Mouse (Mus musculus) gastrocnemius, adult 2 months (tissue): ENCODE measurements around the gene Acox1. TPM values are rescaled to one million over a fixed set of nuclear protein-coding genes. Genes with fewer than 3 reads are reported as not detected.

Experiments used
- DNase-seq: peaks from one replicate; pipeline ENCODE4 v3.0.0; 2022
- H3K27ac ChIP-seq: fragments of 200-600 bp; 2 replicates; pipeline ENCODE4 v1.8.1; 2022; ENCODE audit warnings: mild to moderate bottlenecking
- H3K4me3 ChIP-seq: fragments of 200-600 bp; 2 replicates; pipeline ENCODE4 v1.8.1; 2022; ENCODE audit warnings: mild to moderate bottlenecking, moderate library complexity
- CTCF ChIP-seq: fragments of 200-600 bp; IDR thresholded peaks from 2 replicates; pipeline ENCODE4 v1.8.1; 2022; ENCODE audit warnings: antibody characterized with exemption, mild to moderate bottlenecking, moderate library complexity
- intact Hi-C: fragments of 180-260 bp; cut with DNase I; formaldehyde crosslinking; loops from one replicate; pipeline ENCODE4 v1.15.1; 2025
- total RNA-seq, 2 experiments: library from RNA; stranded (reverse); gene quantifications; 2 replicates each; pipeline ENCODE4 v1.2.3; 2021

Acox1 gene
- total RNA-seq, 2 experiments from 2014 or later, result 79.8 to 118 TPM

- Histone ChIP-seq H3K4me3 (no peak overlapping the region), H3K27ac (no peak overlapping the region)
- intact Hi-C loops, result no loop called here
- no peak for TF ChIP-seq CTCF
- DNase-seq, result no peak
Observed at GRCm38 (mm10) chr11:116176010-116176409, 22.8 kb downstream of the Acox1 start.

GRCm38 (mm10) chr11:116174775-116175448 lies 23.9 kb downstream of the Acox1 start:
- no peak for DNase-seq
- intact Hi-C loops, result no loop called here
- Histone ChIP-seq H3K4me3 (no peak overlapping the region), H3K27ac (no peak overlapping the region)
- no peak for TF ChIP-seq CTCF

DNA sequence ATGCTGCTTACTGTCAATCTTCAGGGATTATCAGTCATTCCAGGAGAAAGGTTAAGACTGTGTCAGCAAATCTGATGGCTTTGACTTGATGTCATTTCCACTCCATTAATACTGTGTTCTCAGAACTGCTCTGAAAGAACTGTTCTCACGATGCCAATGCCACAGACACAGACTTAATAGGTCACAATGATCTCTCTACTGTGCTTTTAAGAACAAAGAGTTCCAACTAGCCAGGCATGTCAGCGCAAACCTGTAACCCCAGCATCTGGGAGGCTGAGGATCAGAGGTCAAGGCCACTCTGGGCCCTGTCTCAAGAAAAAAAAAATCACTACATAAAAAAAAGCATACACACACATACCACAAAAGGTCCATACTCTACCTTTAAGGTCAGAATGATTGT lies 26.9 kb downstream of the Acox1 start:
- intact Hi-C loops, result no loop called here
- TF ChIP-seq CTCF, result no peak

GRCm38 (mm10) chr11:116170003-116170800 lies 28.6 kb downstream of the Acox1 start:
- intact Hi-C loops, result no loop called here
- no peak for DNase-seq
- no peak for TF ChIP-seq CTCF
- H3K4me3 ChIP-seq, result no peak overlapping the region
- no peak overlapping the region for H3K27ac ChIP-seq

More for the DNA sequence above, 26.9 kb downstream of the Acox1 start:
- DNase-seq, result no peak
- H3K27ac ChIP-seq, result no peak overlapping the region
- H3K4me3 ChIP-seq, result no peak overlapping the region

- no peak for DNase-seq
- intact Hi-C loops, result no loop called here
- H3K4me3 ChIP-seq, result no peak overlapping the region
- H3K27ac ChIP-seq, result no peak overlapping the region
- TF ChIP-seq CTCF, result no peak
Observed at GRCm38 (mm10) chr11:116169214-116169613, 29.6 kb downstream of the Acox1 start.

GRCm38 (mm10) chr11:116167884-116168439 lies 30.9 kb downstream of the Acox1 start, which contains the start of gene Fbf1:
Gene Fbf1 (minus strand): TSS chr11:116168166.
- peak within 1 kb of the TSS; percentile 89 for H3K27ac ChIP-seq
- intact Hi-C loops, result no loop called here
- peak; percentile 2; the same call in 1 of the 2 replicates for TF ChIP-seq CTCF
- DNase-seq, result peak; percentile 96
- H3K4me3 ChIP-seq, result peak within 1 kb of the TSS; percentile 88

GRCm38 (mm10) chr11:116167232-116167631 lies 31.6 kb downstream of the Acox1 start:
- peak overlapping the region; percentile 88 for H3K4me3 ChIP-seq
- no peak for DNase-seq
- H3K27ac ChIP-seq, result peak overlapping the region; percentile 89
- TF ChIP-seq CTCF, result no peak
- intact Hi-C loops, result no loop called here

GRCm38 (mm10) chr11:116163002-116163401 lies 35.8 kb downstream of the Acox1 start:
- intact Hi-C loops, result no loop called here
- TF ChIP-seq CTCF, result no peak
- DNase-seq, result no peak
- Histone ChIP-seq H3K4me3 (no peak overlapping the region), H3K27ac (no peak overlapping the region)

DNA sequence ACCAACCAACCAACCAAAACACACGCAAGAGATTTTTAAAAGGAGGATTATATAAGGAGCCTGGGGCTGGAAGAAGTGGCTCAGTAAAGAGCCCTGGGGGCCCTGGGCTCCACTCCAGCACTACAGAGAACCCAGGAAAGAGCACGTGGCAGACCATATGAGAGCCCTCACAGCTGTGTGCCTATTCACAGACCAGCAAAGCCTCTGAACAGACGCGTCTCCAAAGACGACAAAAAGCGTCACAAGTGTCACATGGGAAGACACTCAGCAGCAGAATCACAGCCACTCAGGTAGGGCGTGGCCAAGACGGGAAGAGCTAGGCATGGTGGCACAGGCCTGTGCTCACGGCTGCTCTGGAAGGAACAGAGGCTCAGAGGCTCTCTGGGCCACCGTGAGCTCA lies 36.7 kb downstream of the Acox1 start:
- TF ChIP-seq CTCF, result no peak
- no peak overlapping the region for H3K27ac ChIP-seq
- H3K4me3 ChIP-seq, result no peak overlapping the region
- intact Hi-C loops, result no loop called here
- DNase-seq, result no peak

GRCm38 (mm10) chr11:116161312-116161711 lies 37.5 kb downstream of the Acox1 start:
- DNase-seq, result no peak
- intact Hi-C loops, result no loop called here
- TF ChIP-seq CTCF, result no peak

DNA sequence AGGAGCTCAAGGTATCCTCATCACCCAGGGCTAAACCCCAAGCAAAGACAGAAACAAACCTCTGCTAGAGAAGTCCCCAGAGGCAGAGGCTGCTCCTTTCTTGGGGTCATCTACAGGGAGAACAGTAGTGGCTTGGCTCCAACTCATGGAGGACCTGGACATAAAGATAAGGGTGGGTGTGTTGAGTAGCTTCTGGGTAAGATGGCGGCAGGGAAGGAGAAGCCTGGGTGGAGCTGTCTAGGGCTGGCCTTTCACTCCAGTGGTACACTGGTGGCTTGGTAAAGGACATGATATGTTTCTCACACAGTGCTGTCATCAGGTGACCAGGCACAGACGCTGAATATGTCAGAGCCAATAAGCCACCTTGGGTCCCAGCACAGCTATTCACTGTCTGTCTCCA lies 47.9 kb downstream of the Acox1 start:
- no peak overlapping the region for H3K4me3 ChIP-seq
- intact Hi-C loops, result no loop called here
- H3K27ac ChIP-seq, result no peak overlapping the region
- no peak for DNase-seq
- no peak for TF ChIP-seq CTCF

More at GRCm38 (mm10) chr11:116161312-116161711, 37.5 kb downstream of the Acox1 start:
- Histone ChIP-seq H3K4me3 (no peak overlapping the region), H3K27ac (no peak overlapping the region)

GRCm38 (mm10) chr11:116149341-116149740 lies 49.5 kb downstream of the Acox1 start:
- intact Hi-C loops, result no loop called here
- TF ChIP-seq CTCF, result no peak
- no peak for DNase-seq
- H3K27ac ChIP-seq, result no peak overlapping the region
- H3K4me3 ChIP-seq, result no peak overlapping the region

DNA sequence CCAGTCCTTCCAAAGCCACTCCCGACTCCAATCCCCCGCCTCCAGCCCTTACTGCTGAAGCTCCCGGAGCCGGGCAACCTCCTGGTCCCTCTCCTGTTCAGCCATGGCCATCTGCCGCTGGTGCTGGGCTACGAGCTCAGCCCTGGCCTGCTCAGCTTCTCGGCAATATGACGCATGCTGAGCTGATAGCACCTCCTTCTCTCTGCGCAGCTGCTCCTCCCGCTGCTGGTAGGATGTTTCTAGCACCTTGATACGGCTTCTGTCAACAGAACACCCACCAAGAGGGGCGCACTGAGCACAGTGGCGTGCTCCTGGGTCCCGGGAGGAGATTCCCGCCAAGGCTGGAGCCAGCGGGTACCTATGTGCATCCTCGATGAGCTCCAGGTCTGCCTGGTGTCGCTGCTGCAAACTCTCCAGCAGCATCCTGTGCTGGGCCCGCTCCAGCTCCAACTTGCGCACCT lies 50.1 kb downstream of the Acox1 start:
- no peak overlapping the region for H3K27ac ChIP-seq
- no peak for DNase-seq
- intact Hi-C loops, result no loop called here
- no peak for TF ChIP-seq CTCF
- H3K4me3 ChIP-seq, result no peak overlapping the region
